Mouse (Mus musculus) urinary bladder, adult 18-20 months (tissue): Measurements from ENCODE around the gene Tmem232.
"Not testable (repeated sequence)": the region's sequence is repeated elsewhere in the genome, so short reads cannot be mapped to it uniquely, and the experiment has no call there.

Experiments used
- DNase-seq, 2 experiments: peaks; one replicate each; pipeline ENCODE4 v3.0.0; 2022; ENCODE audit warnings: low spot score in 2 of 2, mixed read lengths in 2 of 2

Gene Tmem232

GRCm38 (mm10) chr17:65540441-65541272 lies at the start of gene Tmem232:
TSS of gene Tmem232 (minus strand) at chr17:65540782.
- peak; percentile 11 to 22 for DNase-seq

DNA sequence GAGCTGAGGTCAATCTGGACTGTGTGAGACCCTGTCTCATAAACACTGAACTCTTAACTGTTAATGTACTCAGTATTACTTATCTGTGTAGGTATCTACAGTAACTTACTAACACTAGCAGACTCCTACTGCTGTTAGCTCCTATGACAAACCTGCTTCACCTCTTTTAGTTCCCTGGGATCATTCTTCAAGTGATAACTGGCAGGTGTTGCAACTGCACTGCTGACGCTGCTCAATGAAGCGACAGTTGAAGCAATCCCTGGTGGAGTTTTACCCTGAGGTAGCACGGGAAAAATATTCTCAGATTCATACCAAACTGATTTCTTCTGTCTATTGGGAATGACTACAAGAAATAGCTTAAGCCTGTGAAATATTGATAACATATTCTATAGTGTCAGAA lies 46.3 kb upstream of the Tmem232 start:
- DNase-seq, result no peak

- no peak for DNase-seq
Measured at GRCm38 (mm10) chr17:65581440-65581839, 40.9 kb upstream of the Tmem232 start.

DNA sequence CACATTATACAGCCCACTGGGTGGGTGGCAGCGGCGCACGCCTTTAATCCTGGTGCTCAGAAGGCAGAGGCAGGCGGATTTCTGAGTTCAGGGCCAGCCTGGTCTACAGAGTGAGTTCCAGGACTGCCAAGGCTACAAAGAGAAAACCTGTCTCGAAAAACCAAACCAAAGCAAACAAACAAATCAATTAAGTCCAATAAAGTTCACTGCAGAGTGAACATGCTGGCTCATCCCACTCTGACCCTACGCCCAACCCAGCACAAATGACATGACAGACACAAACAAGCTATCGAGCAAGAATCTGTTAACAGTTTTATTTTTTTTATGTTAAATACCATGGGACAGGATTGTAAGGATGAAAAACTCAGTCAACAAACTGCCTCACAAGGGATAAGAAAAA lies 39.2 kb upstream of the Tmem232 start:
- no peak for DNase-seq

GRCm38 (mm10) chr17:65575339-65575738 lies 34.8 kb upstream of the Tmem232 start:
- no peak for DNase-seq

DNA sequence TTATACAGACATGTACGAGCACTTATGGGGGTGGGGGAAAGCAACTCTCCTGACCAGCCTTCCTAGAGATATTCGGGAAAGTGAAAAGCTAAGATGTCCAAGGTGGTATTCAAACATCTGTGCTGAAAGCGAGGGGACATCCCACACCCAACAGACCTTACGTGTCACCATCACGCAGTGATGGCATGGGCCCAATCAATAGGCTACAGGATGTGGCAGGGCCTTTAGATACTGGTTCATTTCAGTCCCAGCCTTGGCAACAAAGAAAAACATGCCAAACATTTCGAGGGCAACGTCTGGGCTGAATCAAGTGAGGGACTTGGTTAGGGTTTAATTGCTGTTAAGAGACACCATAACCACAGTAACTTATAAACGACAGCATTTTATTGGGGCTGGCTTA lies 34.3 kb upstream of the Tmem232 start:
- no peak for DNase-seq

GRCm38 (mm10) chr17:65571866-65572265 lies 31.3 kb upstream of the Tmem232 start:
- no peak for DNase-seq

- DNase-seq, result no peak
Measured at GRCm38 (mm10) chr17:65571466-65571865, 30.9 kb upstream of the Tmem232 start.

DNA sequence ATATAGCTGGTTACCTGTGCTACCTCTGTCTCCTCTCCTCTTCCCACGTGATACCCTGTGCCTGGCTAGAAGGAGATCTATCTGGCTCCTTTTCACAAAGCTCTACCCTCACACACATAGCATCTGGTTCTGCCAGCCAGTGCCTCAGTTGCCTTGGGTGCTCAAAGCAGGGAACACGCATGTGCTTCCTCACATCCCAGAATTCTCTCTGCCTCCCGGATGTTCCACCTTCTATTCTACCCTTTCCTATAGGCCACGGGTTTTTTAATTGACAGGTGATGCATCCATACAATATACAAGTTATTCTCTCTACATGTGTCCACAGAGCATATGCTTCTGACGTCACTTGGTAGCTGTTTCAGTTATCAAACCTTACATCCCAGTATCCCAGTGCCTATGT lies 23.6 kb upstream of the Tmem232 start:
- DNase-seq, result no peak

- DNase-seq, result no peak
Measured at GRCm38 (mm10) chr17:65563345-65563744, 22.8 kb upstream of the Tmem232 start.

DNA sequence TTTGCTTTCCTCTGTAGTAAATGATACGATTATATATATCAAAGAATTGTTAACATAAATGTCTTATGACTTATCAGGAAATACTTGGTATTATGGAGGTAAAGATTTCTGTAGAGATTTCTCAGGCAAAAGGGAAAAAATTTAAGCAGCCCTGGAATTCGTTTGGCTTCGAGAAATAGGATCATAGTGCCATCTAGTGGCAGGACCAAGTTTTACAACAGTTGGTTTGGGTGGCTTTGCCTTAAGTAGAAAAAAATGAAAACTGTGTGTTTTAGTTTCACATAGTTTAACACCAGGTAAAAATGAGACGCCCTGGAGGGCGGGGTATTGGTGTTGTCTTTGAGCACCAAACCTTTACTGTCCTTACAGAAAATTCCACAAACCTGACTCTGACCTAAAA lies 22.2 kb upstream of the Tmem232 start:
- peak in 1 of 2 experiments; percentile 15 for DNase-seq

GRCm38 (mm10) chr17:65561361-65562015 lies 20.9 kb upstream of the Tmem232 start:
- no peak for DNase-seq

GRCm38 (mm10) chr17:65559273-65559672 lies 18.7 kb upstream of the Tmem232 start:
- DNase-seq, result no peak

- DNase-seq, result no peak
Measured at GRCm38 (mm10) chr17:65558788-65559187, 18.2 kb upstream of the Tmem232 start.

DNA sequence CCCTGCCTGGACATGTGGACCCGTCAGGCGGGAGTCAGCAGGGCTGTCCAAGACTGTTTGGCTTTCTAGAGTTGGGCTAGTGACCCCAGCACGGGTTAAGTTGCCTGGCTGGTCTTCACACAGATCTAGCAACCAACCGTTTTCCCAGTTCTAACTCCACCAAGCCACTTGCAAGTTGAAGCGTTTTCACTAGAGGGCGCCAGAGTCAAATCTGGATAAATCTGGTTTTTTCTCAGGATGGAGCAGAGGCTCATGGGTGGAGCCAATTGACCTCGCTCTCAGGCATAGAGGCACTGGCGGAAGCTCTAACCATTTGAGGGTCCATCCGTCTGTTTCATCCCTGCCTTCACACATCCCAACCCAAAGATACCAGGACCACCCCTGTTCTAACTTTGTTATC lies 17.6 kb upstream of the Tmem232 start:
- DNase-seq, result peak; percentile 22 to 44

GRCm38 (mm10) chr17:65557212-65557611 lies 16.6 kb upstream of the Tmem232 start:
- DNase-seq, result no peak

- no peak for DNase-seq
Measured at GRCm38 (mm10) chr17:65556798-65557197, 16.2 kb upstream of the Tmem232 start.

- no peak for DNase-seq
Measured at GRCm38 (mm10) chr17:65552426-65552997, 11.9 kb upstream of the Tmem232 start.

DNA sequence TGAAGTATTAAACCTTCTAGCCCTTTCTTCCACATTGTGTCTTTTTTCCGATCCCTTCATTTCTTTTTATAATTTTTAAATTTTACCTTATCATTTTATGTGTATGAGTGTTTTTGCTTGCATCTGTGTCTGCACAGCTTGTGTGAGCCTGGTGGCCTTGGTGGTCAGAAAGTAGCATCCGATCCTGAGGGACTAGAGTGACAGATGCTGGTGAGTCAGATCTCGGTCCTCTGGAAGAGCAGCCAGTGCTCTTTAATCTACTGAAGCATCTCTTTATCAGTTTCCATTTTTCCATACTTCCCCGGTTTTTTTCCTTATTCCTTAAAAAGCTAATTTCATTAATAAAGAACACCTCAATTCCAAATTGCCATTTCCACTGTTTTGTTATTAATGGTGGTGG lies 9.8 kb upstream of the Tmem232 start:
- no peak for DNase-seq

GRCm38 (mm10) chr17:65548698-65549365 lies 8.2 kb upstream of the Tmem232 start:
- DNase-seq, result no peak

GRCm38 (mm10) chr17:65546221-65546620 lies 5.6 kb upstream of the Tmem232 start:
- not testable (repeated sequence) for DNase-seq

DNA sequence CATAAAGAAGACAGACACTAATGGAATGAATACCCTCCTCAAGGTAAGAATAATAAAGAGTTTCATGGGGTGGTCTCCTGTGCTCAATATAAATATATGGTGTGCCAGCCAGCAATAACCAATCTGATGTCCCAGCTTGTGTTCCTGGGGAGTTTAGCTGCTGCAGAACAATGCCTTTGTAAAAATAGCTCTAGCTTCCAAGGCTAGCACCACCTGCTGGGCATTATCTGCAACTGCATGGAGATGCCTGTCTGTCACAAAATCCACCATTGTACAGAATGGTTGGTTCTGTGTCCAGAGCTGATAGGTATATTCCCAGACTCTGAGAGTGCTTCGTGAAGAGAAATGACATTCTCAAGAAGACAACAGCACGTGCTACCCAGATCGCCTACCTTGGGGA lies 4.4 kb downstream of the Tmem232 start:
- DNase-seq, result no peak
